Mouse (Mus musculus) hindlimb bud, embryonic 11.5 days (tissue): Measurements from ENCODE around the gene Ube4a.
A peak's percentile ranks its signal among the peaks of the same experiment; 100 is the strongest.
"Not testable (repeated sequence)": the region's sequence is repeated elsewhere in the genome, so short reads cannot be mapped to it uniquely, and the experiment has no call there.

Experiments used
- DNase-seq: peaks from one replicate; pipeline ENCODE4 v3.0.0-alpha.2; 2012; ENCODE audit warnings: low read depth, low spot score; ENCODE audit errors: extremely low spot score

The Ube4a gene

DNA sequence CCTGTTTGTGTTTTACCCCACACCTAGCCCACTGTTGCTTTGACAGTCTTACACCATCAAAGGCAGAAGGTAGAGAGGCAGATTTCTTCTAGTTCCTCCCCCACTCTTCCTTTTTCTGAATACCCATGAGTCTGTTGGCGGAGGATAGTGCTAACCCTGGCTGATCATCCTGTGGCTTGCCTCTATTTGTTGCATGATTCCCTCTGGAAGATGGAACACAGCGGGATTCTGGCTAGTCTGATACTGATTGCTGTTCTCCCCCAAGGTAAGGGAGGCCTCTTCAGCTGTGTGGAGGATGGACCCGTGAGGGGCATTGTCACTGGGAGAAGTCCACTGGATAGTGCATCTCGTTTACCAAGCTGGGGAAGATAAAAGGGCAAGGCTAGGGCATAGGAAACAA, 16.3 kb upstream of the Ube4a start, which contains the start of gene Cd3d:
TSS of gene Cd3d (plus strand) at position 111 of the 400 bp plus-strand sequence.
- DNase-seq, result no peak

DNA sequence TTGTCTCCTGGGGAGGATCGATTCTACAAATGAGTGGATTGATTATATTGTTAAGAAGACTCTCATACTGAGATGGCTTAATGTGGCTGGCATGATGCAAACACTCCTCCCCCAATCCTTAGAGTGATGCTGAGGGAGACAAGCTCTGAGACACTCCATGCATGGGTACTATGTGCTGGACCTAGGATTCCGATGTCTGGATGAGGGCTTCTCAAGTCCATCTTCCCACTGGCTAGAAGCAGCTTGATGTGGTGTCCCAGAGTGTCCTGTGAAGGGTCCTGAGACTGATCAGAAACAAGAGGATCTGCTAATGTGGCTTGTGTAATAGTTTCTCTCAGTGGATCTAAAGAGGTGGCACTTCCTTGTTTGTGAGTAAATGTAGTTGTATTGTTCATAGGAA, 15.7 kb upstream of the Ube4a start:
- DNase-seq, result no peak

DNA sequence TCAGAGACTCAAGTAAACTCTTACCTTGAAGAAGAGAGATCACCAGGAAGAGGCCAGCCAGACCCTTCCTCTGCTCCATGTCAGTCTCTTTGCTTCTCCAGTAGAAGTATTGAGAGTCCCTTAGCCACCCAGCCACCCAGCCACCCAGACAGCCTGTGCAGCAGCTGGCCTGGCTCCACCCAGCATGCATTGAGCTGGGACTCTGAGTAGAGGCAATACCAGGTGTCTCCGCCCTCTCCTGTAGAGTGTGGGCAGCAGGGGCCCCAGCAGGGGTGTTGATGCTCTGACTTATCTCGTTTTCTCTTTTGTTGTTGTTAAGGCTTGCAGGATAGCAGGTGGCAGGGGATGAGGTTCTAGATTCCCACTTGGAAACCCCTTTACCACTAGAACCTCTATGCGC, 14.8 kb upstream of the Ube4a start, which contains the start of gene Cd3g:
TSS of gene Cd3g (minus strand) at position 190 of the 400 bp plus-strand sequence.
- DNase-seq, result no peak

DNA sequence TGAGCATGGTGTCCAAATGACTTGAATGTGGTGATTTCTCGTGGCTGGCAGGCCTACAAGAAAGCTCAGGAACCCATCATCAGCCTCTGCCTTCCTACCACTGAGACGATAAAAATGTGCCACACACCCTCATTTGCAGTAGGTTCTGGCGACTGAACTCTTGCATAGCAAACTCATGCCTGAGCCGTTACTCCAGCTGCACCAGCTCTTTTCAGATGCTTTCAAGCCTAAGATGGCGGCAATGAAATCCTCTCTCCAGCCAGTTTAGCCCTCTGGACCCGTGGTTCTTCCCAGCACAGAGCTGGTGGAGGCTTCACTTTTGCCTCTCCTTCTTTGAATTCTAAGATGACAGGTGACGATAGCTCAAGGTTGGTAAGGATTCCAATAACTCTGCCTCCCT, 14.4 kb upstream of the Ube4a start:
- no peak for DNase-seq

DNA sequence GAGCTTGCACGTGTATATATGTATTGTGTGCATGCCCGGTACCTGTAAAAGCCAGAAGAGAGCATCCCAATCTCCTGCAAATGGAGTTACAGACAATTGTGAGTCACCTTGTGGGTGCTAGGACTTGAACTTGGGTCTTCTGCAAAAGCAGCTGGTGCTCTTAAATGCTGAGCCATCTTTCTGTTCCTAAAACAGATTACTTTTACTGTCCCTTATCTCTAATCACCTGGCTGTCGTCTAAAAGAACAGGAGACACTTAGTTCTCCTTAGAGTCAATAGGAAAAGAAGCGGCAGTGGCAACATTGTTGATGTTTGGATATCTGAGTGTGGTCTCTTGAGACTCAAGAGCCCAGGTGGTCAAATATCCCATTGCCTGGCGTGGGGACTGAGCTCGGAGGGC, 12.4 kb upstream of the Ube4a start:
- no peak for DNase-seq

DNA sequence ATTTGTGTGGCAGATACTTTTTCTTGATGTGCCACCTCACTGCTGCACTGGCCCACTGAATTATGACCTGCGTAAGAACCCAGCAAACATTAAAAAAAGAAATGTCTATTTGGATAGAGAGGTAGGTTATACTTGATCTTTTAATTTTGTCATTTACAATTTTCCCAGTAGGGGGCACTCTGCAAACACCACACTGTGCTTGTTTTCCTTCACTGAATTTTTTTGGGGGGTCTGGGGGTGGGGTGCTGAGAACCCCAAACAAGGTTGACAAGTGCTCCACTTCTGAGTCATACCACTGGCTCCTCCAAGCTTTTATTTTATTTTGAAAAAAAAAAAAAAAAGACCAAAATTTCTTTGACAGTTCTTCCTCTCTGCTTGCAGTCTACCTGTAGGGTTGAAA, 4.0 kb upstream of the Ube4a start:
- no peak for DNase-seq

DNA sequence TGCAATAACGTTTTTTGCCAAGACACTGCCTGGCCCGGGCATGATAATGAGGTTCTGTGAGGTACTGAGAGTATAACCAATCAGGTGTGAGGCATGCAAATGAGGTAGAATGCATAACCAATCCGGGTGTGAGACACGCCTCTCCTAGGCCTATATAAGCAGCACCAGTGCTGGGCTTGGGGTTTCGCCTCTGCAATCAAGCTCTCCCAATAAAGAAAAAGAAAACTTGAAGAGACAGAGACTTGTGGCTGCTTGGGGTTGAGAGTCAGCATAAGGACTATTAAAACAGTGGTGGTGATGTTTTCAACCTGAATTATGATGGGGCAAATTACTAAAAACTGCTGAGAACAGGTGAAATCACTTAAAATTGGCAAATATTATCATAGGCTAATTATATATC, 2.4 kb upstream of the Ube4a start:
- not testable (repeated sequence) for DNase-seq

DNA sequence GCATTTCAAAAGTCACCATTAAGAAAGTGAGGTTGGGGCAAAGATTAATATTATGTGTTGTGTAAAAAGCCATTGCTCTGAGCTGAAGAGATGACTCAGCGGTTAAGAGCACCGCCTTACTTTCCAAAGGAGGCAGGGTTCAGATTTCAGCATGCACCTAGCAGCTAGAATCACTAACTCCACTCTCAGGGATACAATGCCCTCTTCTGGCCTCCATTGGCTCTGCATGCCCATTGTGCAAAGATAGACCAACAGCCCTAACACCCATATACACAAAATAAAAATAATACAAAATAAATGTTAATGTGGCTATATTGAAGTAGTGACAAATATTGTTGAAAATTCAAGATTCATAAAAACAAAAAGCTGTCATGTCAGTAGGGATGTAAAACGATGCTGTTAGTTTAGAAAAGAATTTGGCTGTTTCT, 1.4 kb upstream of the Ube4a start:
- DNase-seq, result peak; percentile 50

DNA sequence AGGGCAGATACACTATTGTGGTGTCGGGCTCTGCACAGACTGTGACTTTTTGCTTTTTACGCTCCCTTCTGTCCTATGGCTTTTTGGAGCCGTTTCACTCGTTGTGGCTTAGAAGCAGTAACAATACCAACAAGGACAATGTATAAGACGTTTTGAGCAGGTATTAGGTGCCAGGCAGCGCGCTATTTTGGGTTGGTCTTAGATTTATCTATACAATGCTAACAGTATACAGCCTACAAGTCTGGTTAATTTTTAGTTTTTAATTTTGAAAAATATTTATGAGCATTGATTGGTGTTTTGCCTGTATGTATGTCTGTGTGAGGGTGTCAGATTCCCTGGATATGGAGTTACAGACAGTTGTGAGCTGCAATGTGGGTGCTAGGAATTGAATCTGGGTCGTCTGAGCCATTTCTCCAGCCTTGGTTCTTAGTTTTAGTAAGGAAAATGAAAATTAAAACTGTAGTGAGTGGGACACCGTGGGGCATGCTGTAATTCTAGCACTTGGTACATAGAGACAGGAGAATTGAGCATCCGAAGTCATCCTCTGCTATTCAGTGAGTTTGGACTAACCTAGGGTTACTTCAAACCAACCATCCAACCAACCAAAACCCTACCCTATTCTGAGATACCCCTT, 550 bp upstream of the Ube4a start:
- no peak for DNase-seq

DNA sequence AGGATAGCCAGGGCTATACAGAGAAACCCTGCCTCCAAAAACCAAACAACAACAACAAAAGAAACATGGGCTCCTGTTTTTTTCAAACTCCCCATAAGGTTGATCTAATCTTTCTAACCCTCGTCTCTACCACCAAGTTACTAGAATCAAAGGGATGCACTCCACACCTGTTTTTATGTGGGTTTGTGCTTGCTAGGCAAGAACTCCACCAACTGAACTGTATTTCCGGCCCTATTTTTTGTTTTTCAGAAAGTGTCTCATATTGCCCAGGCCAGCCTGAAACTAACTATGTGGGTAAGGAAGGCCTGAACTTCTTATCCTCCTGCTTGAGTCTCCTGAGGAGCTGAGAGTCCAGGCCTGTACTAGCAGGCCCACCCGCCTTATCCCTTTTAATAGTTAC, 11.0 kb downstream of the Ube4a start:
- DNase-seq, result no peak

DNA sequence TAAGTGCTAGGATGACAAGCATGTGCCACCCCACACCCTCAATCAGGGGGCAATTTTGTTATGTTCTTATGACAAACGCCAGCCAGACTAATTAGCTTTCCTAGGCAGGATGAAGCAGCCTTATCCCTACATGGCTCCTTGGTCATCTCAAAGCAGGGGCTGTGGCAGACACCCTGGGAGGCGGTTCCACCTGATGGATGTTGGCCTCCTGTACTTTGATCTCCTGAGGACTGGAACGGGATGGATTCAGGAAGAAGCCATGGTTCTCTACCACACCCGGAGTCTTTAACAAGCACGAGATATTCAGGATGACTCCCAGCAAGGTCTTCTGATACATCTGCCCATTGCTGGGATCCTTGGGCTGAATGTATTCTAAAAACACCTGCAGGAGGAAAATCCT, 17.6 kb downstream of the Ube4a start:
- no peak for DNase-seq

DNA sequence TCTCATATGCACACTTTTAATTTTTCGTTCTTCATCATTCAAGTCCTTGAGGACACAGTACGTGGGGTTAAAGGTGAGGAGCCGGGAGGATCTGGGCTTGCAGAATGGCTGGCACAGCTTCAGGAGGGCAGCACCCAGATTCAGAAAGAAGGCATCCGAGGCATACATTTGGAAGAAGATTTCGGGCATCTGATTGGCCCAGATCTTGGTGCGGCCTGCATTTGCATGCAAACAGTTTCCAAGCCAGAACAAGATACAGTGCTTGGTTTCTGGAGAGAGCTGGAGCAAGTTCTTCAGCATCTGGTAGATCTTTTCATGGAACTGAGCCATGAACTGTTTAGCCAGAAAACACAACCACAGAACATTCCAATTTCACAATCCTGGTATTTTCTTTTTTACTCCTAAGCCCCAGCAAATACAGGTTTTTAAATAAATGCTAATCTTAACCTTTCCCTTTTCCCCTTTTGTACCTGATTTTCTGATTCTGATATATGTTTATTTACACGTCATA, 19.2 kb downstream of the Ube4a start:
- no peak for DNase-seq

DNA sequence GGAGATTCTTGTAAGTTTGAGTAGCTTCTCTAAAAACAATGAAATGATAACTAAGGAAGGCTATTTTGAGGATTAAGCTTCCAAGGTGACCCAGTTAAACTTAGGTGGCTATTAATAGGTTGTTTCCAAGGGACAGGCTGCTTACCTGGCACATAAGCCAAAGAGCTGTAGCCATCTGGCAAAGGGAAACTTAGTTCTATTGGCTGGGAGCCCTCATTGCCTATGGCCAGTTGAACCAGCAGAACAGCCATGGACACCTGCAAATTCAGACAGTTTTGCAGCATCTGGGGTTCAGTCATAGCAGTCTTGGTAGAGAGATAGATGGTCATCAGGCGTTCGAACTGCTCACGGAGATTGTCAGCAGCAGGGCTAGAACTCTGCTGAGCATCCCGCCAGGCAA, 23.0 kb downstream of the Ube4a start:
- no peak for DNase-seq

DNA sequence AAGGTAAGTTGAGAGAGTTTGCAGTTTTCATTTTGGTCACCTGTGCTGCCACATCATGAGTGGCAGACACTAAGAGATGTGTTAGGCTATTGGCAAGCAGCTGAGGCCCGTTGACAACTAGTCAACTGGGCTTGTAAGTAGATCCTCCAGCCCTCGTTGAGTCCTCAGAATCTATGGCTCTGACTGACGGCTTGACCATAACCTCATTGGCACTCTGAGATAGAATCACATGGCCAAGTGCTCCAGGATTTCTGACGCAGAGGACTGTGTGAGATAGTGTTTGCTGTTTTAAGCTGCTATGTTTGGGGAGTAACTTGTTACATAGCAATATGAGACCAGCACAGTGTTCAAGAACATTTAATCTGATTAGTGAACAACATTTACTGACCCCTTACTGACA, 23.6 kb downstream of the Ube4a start:
- DNase-seq, result no peak

DNA sequence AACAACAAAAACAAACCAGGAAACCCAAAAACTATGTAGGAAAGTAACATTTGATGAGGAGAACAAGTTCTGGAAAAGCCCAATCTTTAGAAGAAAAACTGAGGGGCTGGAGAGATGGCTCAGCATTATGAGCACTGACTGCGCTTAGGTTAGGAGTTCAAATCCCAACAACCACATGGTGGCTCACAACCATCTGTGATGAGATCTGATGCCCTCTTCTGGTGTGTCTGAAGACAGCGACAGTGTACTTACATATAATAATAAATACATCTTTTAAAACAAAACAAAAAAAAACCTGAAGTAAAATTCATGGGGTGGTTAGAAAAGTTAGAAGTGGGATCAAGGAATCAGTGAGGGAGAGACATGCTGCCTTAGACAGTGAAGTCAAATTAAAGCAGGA, 43.9 kb downstream of the Ube4a start:
- no peak for DNase-seq

DNA sequence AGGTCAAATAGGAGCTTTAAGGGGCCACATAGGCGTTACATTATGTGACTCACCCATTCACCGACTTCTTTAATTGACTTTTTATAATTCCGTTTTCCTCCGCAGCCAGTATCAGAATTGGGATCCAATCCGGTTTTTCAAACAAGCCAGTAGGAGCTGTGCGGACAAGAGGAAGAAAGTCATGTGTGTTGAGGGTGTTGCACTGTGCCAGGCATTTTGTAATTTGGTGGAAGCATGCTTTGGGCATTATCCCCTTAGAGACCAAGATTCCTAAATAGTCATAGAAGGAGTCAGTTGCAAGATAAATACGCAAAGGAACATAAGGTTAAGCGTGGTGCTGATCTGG, 44.3 kb downstream of the Ube4a start:
- no peak for DNase-seq

DNA sequence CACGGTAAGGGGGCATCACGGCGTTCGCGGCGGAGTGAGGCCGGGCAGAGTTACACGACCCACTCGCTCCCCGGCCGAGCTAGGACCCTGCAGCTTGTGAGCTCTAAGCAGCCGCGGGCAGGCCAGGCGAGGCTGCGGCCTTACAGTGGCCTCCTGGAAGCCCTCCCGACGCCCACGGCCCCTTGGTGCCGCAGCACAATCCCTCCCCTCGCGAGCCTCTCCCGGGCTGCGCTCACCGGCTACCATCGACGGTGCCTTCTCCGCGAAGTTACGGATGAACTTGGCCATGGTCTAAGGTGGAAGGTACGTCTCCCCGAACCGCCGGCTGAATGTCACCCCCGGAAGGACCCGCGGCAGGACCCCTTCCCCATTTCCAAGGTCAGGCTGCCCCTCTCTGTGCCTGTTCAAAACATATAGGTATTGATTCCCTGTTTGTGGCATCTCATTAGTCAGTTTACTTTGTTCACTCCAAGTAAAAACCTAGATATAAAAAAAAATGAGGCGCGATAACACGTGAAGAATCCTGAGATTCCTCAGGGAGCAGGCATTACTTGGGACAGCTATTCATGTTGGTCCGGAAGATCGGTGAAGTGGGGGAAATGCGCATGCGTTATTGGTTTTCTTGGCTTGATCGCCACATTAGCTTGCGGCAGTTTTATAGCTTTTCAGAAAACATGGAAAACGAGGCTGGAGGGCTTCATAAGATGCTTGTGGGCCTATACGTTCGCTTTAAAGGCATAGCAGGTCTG, 44.9 kb downstream of the Ube4a start, which contains the start of gene Atp5l:
TSS of gene Atp5l (minus strand) at position 369 of the 749 bp plus-strand sequence.
- peak; percentile 99 for DNase-seq

DNA sequence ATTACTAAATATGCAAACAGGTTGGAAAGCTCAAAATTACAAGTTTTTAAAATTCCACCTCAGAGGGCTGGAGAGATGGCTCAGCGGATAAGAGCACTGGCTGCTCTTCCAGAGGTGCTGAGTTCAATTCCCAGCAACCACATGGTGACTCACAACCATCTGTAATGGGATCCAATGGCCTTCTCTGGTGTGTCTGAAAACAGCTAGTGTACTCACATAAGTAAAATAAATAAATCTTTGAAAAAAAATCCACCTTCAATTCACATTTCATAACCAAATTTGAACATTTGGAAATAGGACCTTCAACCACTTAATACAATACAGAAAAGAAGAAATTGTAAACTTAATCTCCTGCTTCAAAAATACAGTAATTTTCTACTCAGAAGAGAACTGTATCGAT, 45.8 kb downstream of the Ube4a start:
- DNase-seq, result no peak

DNA sequence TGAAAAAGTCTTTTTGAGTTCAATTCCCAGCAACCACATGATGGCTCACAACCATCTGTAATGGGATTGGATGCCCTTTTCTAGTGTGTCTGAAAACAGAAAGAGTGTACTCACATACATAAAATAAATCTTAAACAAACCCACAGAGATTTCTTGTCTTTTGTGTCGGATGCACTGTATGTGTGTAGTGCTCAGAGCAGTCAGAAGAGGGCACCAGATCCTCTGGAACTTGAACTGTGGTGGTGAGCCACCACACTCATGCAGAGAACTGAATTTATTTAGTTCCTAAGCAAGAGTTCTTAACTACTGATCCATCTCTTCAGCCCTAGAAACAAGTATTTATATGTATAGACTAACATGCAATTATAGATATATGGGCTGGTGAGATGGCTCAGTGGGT, 49.2 kb downstream of the Ube4a start:
- no peak for DNase-seq

DNA sequence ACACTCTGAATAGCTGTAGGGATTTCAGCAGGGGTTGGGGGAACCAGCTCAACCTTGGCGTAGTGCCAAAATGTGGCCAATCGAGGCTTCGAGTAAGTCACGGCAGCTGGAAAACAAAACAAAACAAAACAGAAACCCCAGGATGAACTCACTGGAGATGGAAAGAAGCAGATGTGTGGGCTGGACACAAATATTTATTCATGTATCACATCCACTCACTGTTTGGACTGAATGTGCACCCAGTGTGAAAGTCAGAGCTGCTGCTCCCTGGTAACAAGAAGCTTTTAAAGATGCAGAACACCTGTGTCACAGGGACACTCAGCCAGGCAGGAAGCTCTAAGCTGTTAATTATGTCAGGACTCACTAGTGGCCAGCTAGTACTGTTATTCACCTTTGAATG, 50.7 kb downstream of the Ube4a start:
- DNase-seq, result no peak

DNA sequence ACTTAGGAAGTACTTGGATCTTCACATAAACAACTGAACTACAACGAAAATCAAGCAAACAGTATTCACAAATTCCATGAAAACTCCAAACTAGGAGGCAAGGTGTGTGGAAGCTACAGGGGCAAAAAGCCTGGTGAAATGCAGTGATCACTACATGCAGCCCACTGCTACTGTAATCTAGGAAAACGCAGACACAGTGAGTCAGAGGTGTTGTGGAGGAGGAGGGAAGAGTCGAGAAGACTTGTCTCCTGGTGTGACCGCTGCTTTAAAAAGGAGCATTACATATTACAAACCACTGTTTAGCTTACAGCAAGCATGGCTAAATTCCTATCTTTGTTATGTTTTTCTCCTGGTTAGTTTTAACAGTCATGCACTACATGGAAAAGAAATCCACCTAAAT, 54.0 kb downstream of the Ube4a start:
- DNase-seq, result no peak

DNA sequence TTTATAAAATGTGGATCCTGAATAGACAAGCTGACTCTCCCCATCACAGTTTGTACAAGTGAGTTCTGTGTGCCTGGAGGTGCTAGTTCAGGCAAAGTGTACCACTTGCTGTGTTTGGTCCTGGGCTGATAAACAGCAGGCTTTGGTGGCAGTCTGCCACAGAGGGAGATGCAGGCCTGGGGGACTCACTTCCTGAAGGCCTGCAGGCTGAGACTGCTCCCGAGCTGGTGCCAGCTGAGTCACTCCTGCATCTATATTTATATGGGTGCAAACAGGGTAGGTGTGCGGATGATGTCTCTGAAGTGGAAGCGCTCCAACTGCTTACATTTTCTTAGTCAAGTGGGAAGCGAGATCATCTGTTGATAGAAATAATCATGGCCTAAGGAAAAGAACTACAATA, 59.8 kb downstream of the Ube4a start:
- no peak for DNase-seq

DNA sequence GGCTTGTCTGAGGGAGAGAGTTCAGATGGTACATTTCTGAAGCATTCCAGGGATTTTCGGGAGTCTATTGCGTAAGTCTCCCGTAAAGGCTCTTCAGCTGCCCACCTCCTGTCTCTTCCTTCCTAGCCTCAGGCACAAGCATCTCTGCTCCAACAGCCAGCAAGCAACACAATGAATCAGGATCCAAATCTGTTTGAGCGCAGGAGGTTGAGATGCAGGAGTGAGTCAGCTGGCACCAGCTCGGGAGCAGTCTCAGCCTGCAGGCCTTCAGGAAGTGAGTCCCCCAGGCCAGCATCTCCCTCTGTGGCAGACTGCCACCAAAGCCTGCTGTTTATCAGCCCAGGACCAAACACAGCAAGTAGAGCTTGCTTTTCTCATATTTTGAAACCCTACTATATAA, 60.4 kb downstream of the Ube4a start:
- no peak for DNase-seq
